In genomic region chr19:55925425-55925803, GRCm38 (mm10) we compare ENCODE assay signal across 10 mouse cellular contexts.
DNase-seq lines count a peak whose midpoint lies in the region; ATAC-seq lines count a peak whose summit lies in the region.
"Had no signal": no experiment of that assay in that cellular context is flagged by ENCODE, and none has a peak within 500 bp of the region (broad histone marks: within the 10 kb centered on the region; RNA-seq: fewer than 3 reads in every experiment).

No protein-coding gene starts in this region.

- peaks cover 66% of the 10 kb centered on the region for H3K4me1 ChIP-seq in liver, embryonic 13.5 days (replicated peaks)

- intact Hi-C loops in heart, postnatal 10 days (cut with DNase I), result no loop called here

- peaks cover 10% of the 10 kb centered on the region for H3K36me3 ChIP-seq in liver, embryonic 13.5 days

- peak; percentile 49 to 51 for DNase-seq in heart, postnatal 10 days
- no peak for DNase-seq in heart, adult 11 months
- DNase-seq in spleen, adult 12 weeks (ENCODE audit: low spot score), result peak; percentile 71
- no peak for DNase-seq in spleen, adult 18-20 months
- peak; percentile 73 for DNase-seq in liver, embryonic 13.5 days
- no peak for DNase-seq in neural tube, embryonic 10.5 days (ENCODE audit: extremely low spot score, low spot score)
- DNase-seq: layer of hippocampus, postnatal 36 days; lung, postnatal 36 days had no signal

- peak overlapping the region; percentile 86 for H3K9ac ChIP-seq in liver, embryonic 13.5 days

- 16% methylated on average over 7 of the region's 7 CpGs for WGBS in liver, embryonic 13.5 days (ENCODE audit: insufficient replicate concordance)

- H3K27ac ChIP-seq in liver, embryonic 13.5 days, result peak overlapping the region; percentile 99

- H3K4me3 ChIP-seq in liver, embryonic 13.5 days (replicated peaks), result peak overlapping the region; percentile 66

- peak; percentile 61 for ATAC-seq in liver, embryonic 13.5 days (ENCODE audit: low read depth)
- ATAC-seq in activated CD4-positive, CD25-positive, alpha-beta regulatory T cell, adult 4 months, result no peak
- no peak for ATAC-seq in inflammation-experienced regulatory T-cells, adult 6 months

- H3K4me2 ChIP-seq in liver, embryonic 13.5 days, result peak overlapping the region; percentile 70

- H3K27me3 ChIP-seq in liver, embryonic 13.5 days, result no peaks in the 10 kb centered on the region

- no peaks in the 10 kb centered on the region for H3K9me3 ChIP-seq in liver, embryonic 13.5 days (replicated peaks)

Comparison
In these comparisons a context has a peak if more than half of its experiments do, and no peak if none do; other contexts are left out.
1. DNase-seq: peak in heart, postnatal 10 days (2 of 2), spleen, adult 12 weeks (single experiment) and liver, embryonic 13.5 days (single experiment); none in heart, adult 11 months (single experiment), spleen, adult 18-20 months (0 of 2) and neural tube, embryonic 10.5 days (single experiment).